Mouse (Mus musculus) liver, adult (tissue): Measurements from ENCODE around the gene Traf3ip3.

Experiments
- GATA4 ChIP-seq: IDR thresholded peaks from 2 replicates; pipeline ENCODE4 v1.6.1; 2014; ENCODE audit warnings: mild to moderate bottlenecking, low read length; ENCODE audit not compliant: insufficient replicate concordance

The Traf3ip3 gene

DNA sequence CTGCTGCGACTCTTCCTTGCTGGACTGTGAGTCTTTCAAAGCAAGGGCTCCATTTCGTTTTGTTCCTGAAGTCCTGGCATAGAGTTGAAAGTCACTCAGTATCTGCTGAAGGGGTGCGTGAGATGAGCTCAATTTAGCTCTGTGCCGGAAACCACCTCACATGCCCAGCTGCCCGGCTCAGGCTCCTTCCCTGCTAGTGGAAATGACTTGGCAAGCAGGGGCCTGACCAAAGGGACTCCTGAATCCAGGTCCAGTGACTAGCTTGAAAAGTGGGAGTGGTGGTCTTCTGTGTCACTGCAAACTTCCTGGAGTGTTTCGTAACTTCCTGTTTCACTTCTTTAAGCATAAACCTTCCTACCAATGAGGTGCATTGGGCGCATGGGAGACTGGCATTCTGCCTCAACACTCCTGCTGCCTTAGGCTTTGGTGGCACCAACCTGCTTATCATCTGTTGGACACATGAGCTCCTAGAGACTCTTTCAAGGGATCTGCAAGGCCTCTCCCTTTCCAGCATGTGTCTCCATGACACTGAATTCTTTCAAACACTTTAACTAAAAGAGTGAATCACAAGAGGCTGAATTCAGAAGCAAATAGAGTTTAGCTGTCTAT, 9.7 kb downstream of the Traf3ip3 start:
- no peak for TF ChIP-seq GATA4

- no peak for TF ChIP-seq GATA4
Measured at GRCm38 (mm10) chr1:193189771-193190170, 11.7 kb downstream of the Traf3ip3 start.

DNA sequence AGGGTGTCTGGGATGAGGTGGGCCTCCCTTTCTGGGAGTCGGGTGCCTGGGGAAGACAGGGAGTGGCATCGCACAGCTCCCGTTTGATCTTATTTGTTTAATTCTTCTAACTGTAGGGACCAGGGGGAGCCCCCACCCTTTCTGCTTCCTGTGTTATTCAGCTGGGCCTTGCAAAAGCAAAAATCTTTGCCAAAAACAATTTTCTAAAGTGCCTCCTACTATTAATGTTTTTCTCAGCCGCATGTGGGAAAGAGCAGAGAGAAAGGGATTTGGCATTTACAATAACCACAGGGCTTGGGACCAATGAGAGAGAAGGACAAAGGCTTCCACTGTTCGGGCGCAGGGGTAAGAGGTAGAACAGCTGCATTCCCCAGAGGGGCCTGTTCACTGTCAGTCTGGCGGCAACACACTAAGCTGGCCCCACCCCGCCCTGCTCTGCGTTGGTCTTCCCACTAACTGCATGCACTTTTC, 12.3 kb downstream of the Traf3ip3 start:
- no peak for TF ChIP-seq GATA4

- no peak for TF ChIP-seq GATA4
Measured at GRCm38 (mm10) chr1:193188257-193188656, 13.2 kb downstream of the Traf3ip3 start.

DNA sequence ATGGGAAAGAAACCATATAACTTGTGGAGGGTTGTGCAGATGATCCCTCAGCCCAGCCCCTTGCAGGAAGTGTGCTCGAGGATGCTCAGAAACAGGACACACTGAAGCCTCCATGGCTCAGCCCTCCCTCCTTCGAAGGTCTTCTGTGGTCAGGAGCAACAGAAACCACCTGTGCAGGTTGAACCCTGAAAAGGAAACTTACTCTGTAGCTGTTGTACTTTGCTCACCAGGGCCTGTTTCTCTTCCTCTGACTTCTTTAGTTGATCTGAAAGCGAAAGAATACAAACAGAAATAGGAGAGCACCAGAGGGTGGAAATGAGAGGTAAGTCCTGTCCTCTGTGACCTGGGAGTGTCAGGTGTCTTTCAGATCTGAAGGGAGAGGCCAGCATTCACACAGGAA, 20.4 kb downstream of the Traf3ip3 start:
- no peak for TF ChIP-seq GATA4

DNA sequence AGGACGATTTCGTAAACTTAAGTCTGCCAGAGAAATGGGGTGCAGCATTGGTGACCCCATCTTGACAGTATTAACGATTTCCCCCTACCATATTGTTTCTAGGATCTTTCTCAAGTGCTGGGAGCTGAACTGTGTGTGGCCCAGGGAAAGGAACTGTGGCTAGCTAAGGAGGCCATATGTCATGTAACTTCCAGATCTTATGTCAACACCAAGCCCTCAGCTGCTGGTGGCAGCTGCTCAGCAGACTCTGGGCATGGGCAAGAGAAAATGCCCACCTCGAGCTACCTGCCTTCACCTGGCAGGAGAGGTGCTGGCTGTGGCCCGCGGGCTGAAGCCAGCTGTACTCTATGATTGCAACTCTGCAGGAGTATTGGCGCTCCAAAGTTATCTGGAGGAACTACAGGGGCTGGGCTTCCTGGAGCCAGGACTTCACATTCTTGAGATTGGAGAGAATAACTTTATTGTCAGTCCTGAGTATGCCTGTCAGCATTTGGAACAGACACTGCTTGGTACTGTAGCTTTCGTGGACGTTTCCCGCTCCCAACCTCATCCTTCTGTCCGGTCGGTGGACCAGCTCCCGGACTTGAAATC, 27.3 kb downstream of the Traf3ip3 start:
- TF ChIP-seq GATA4, result no peak

- TF ChIP-seq GATA4, result no peak
Measured at GRCm38 (mm10) chr1:193173810-193174129, 27.7 kb downstream of the Traf3ip3 start.

- TF ChIP-seq GATA4, result peak; percentile 29; the same call in 1 of the 2 replicates
Measured at GRCm38 (mm10) chr1:193172991-193173809, 28.3 kb downstream of the Traf3ip3 start.

DNA sequence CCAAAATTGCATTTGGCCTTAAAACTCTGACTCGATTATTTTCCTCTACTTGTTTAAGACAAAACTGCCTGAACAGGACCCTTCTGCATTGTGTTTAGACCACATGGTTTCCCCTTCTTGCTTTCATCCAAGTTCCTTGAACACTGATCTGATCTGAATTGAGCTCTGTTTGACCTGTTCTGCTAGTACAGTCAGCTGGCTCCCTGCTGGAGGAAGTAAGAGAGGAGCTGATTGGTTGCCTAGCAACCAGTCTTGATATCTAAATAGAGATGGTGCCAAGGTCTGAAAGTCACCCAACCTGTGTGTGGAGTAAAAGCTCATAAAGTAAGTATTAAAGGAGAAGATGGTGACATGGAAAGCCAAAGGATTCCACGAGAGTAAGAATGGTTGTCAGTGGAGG, 31.6 kb downstream of the Traf3ip3 start:
- no peak for TF ChIP-seq GATA4

- no peak for TF ChIP-seq GATA4
Measured at GRCm38 (mm10) chr1:193169228-193169627, 32.3 kb downstream of the Traf3ip3 start.

DNA sequence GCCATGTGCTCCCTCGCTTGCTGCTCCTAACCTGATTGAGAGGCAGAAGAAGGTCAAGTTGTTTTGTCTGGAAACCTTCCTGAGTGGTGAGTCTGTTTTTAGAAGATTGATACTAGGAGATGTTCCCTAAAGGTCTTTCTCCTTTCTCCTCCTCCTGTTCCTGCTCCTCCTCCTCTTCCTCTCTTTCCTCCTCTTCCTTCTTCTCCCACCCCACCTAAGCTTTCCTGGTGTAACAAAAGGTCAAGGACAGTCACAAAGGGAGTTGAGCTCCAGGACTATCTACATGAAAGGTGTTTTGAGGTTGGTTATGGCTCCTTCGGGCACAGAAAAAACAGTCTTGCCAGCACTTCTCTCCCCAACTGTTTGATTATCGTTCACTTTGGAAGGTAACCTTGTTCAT, 33.8 kb downstream of the Traf3ip3 start, which contains the start of gene A130010J15Rik:
Gene A130010J15Rik (plus strand): TSS at position 301 of the 400 bp plus-strand sequence.
- TF ChIP-seq GATA4, result no peak

DNA sequence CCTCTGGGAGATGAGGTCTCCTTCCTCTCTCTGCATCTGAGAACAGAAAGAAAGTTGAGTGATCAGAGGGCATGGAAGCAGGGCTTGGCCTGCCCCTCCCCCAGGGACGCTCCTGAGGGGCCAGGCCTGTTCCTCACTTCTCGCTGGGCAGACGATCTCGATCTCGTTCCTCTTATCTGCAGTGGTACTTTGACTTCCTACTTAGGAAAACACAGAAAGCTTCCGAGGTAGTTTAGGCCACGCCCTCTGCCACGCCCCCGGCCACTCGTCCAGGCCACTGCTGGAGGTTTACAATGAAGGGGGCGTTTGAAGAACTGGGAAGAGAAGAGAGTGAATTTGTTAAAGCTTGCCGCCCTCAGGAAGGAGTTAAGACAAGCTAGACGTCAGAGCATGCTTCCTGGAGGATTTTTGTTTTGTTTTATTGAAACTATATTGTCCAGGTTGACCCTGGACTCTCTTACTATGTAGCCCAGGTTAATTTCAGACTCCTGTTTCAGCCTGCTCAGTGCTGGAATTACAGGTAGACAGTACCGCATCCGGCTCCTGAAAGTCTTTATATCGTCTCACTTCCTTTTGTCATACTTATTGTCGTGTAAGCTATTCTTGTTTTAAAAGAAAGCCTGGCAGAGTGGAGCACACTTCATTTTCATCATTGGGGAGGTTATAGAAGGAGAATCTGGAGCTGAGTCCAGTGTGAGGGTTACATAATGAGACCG, 41.0 kb downstream of the Traf3ip3 start:
- TF ChIP-seq GATA4, result peak; percentile 14; the same call in 1 of the 2 replicates

DNA sequence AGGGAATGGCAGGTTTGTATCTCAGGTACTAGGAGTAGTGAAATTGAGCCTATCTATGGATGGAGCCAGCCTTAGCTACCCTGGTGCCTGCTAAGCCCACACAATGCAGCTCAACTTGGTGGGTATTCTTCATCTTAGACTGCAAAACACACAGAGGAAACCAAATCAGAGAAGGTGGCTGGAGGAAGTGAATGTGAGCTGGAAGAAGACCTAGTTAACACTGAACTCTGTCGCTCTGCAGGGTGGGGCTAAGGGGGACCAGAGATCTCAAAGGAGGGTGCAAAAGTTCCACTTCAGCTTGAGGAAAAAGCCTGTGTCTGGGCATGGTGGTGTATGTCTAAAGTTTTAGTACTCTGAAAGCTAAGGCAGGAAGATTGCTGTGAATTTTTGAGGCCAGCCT, 41.9 kb downstream of the Traf3ip3 start:
- no peak for TF ChIP-seq GATA4

- TF ChIP-seq GATA4, result no peak
Measured at GRCm38 (mm10) chr1:193159163-193159562, 42.3 kb downstream of the Traf3ip3 start.

GRCm38 (mm10) chr1:193157111-193157492, 44.4 kb downstream of the Traf3ip3 start:
- no peak for TF ChIP-seq GATA4

DNA sequence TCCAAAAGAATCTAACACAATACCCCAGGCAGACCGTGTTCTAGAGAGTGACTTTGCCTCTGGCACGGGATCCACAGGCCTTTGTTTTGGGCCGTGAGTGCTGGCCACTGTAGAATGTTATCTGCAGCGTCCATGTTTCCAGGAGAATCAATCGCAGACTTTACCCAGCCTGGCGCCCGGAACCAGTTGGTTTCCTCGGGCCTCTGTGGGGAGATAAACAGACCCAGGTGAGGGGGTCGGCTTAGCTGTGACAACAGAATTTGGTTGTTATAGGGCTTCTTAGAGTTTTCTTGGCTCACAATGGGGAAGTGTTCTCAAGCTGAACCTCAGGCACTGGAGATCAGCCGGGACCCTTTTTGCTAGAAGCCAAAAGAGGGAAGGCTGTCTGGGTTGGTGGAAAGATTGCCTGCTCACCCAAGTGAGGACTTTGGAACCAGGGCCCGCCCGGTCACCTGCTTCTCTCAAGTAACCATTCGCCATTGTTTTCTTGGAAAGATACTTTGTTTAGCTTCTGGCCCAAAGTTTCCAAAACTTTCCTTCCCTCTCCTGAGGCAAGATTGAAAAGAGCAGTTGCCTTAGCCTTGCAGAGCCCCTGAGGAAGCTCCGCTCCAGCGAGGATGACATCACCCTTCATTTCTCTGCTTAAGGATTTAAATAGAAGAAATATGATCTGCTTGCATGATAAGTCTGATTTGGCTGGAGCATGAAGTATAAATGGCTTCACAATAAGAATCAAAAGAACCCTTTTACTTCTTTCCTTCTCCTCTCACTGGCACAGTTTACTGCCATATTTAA, 45.0 kb downstream of the Traf3ip3 start:
- peak; percentile 29; the same call in 1 of the 2 replicates for TF ChIP-seq GATA4
